Mouse (Mus musculus) kidney, embryonic 14.5 days (tissue): Measurements from ENCODE around the gene Trp53bp1. TPM values are rescaled to one million over a fixed set of nuclear protein-coding genes. Genes with fewer than 3 reads are reported as not detected.

Source experiments
- ATAC-seq: fragments of 200-750 bp; cut with Nextera tagmentation; 2 replicates; pipeline ENCODE4 v1.8.0; 2017; ENCODE audit warnings: moderate number of reproducible peaks, mild to moderate bottlenecking, moderate TSS enrichment, moderate library complexity; ENCODE audit not compliant: low FRiP score, low TSS enrichment
- H3K27ac ChIP-seq: fragments of 300-500 bp; sonication (generic); 2 replicates; pipeline ENCODE4 v1.5.1; 2014; ENCODE audit warnings: low read depth, mild to moderate bottlenecking, low read length, moderate library complexity, mixed read lengths
- H3K27me3 ChIP-seq: fragments of 300-500 bp; sonication (generic); 2 replicates; pipeline ENCODE4 v1.6.1; 2014; ENCODE audit warnings: mild to moderate bottlenecking, low read length; ENCODE audit not compliant: control insufficient read depth, insufficient read depth
- H3K36me3 ChIP-seq: fragments of 300-500 bp; sonication (generic); 2 replicates; pipeline ENCODE4 v1.6.1; 2014; ENCODE audit warnings: low read length, mixed read lengths; ENCODE audit not compliant: control insufficient read depth, insufficient read depth
- H3K4me1 ChIP-seq: fragments of 300-500 bp; sonication (generic); 2 replicates; pipeline ENCODE4 v1.6.1; 2014; ENCODE audit warnings: low read length, mixed read lengths; ENCODE audit not compliant: control insufficient read depth, insufficient read depth
- H3K4me2 ChIP-seq: fragments of 300-500 bp; sonication (generic); replicated peaks from 2 replicates; pipeline ENCODE4 v1.6.1; 2014; ENCODE audit warnings: low read depth, mild to moderate bottlenecking, low read length
- H3K4me3 ChIP-seq: fragments of 300-500 bp; sonication (generic); 2 replicates; pipeline ENCODE4 v1.5.1; 2014; ENCODE audit warnings: mild to moderate bottlenecking, low read length
- H3K9ac ChIP-seq: fragments of 300-500 bp; sonication (generic); 2 replicates; pipeline ENCODE4 v1.6.1; 2014; ENCODE audit warnings: low read depth, mild to moderate bottlenecking, low read length, moderate library complexity
- H3K9me3 ChIP-seq: fragments of 300-500 bp; sonication (generic); 2 replicates; pipeline ENCODE4 v1.6.1; 2016; ENCODE audit warnings: low read length; ENCODE audit not compliant: control insufficient read depth
- WGBS: fragments of 180-500 bp; shearing (Covaris S2); extraction: QIAGEN DNeasy Blood & Tissue Kit; methylation state at CpG from one replicate; pipeline ENCODE4 v1.1.7; 2014; 5-methylcytosine and 5-hydroxymethylcytosine counted together
- polyA plus RNA-seq: library from polyadenylated mRNA; unstranded; fragments of >200 nt; fragmentation: Nextera tagmentation; extraction: Ambion mirVana; gene quantifications from 2 replicates; pipeline ENCODE4 v1.2.1, GENCODE M21; 2014

Trp53bp1 gene
- 55.0 and 91.9 TPM in 2 replicates for polyA plus RNA-seq

DNA sequence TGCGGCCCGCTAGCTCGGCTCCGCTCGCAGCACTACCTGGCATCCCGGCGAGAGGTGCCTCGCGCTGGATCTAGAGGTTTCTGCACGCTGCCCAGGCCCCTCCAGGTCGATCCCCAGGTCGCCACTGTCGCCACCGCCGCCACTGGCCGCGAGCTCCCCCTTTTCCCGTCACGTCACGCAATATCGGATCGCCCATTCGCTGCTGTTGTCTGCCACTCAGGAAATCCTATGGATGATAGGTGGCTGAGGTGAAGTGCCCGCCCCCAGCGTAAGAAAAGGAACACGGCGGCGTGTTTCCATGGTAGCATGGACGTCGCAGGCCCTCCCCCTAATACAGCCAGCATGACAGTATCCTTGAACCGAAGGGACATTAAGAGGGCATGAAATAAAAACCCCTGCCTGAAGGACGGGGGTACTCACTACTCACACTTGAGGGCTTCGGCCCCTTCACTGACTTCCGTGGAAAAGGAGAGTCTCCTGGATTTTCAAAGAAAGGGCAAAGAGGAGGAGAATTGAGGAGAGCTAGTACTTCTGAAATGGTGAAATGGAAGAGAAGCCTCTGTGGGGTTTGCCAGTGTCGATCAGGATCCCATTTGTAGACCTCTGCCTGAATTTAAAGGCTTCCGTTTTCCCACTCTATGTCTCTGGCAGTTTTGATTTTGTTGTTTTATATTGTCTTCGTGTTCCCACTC lies at the start of gene Trp53bp1:
Trp53bp1 (minus strand) TSS at position 172 of the 692 bp plus-strand sequence.
- Histone ChIP-seq H3K4me1 (peaks cover 7% of the 10 kb centered on the region), H3K4me2 (peak within 1 kb of the TSS; percentile 69), H3K27ac (peak within 1 kb of the TSS; percentile 49; the same call in 1 of the 2 replicates), H3K36me3 (peaks cover 35% of the 10 kb centered on the region), H3K4me3 (peak within 1 kb of the TSS; percentile 74), H3K9ac (peak within 1 kb of the TSS; percentile 82), H3K27me3 (no peaks in the 10 kb centered on the region), H3K9me3 (no peaks in the 10 kb centered on the region)
- under 1% methylated on average over 37 of the region's 37 CpGs for WGBS
- ATAC-seq: peak; percentile 99

DNA sequence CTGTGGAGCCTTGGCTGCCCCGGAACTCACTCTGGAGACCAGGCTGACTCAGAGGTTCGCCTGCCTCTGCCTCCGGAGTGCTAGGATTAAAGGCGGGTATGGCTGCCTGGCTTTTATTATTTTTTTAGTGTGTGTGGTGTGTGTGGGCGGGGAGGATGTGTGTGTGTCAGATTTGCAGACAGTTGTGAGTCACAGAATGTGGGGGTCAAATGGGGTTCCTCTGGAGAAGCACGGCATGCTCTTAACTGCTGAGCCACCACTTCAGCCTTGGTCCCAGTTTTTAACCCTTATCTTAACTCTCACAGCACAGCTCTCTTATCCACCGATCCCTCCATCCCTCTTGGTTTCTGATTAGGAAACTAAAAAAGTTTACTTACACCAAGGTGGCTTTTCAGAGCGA lies 45.1 kb upstream of the Trp53bp1 start:
- WGBS: 68% methylated on average over 8 of the region's 8 CpGs
- Histone ChIP-seq H3K27me3 (no peaks in the 10 kb centered on the region), H3K4me3 (no peak overlapping the region), H3K4me1 (no peaks in the 10 kb centered on the region), H3K36me3 (no peaks in the 10 kb centered on the region; the same call in 1 of the 2 replicates), H3K9me3 (no peaks in the 10 kb centered on the region), H3K4me2 (no peak overlapping the region), H3K27ac (no peak overlapping the region), H3K9ac (no peak overlapping the region)
- no peak for ATAC-seq

GRCm38 (mm10) chr2:121308997-121309416 lies 37.8 kb upstream of the Trp53bp1 start:
- Histone ChIP-seq H3K36me3 (no peaks in the 10 kb centered on the region), H3K4me1 (peaks cover 12% of the 10 kb centered on the region), H3K4me3 (no peak overlapping the region; the same call in 1 of the 2 replicates), H3K9me3 (no peaks in the 10 kb centered on the region), H3K27ac (peak overlapping the region; percentile 47; the same call in 1 of the 2 replicates), H3K4me2 (peak overlapping the region; percentile 38), H3K9ac (no peak overlapping the region), H3K27me3 (no peaks in the 10 kb centered on the region)
- 3% methylated on average over 5 of the region's 5 CpGs for WGBS
- ATAC-seq: peak; percentile 71

GRCm38 (mm10) chr2:121300036-121300435 lies 28.8 kb upstream of the Trp53bp1 start:
- no peaks in the 10 kb centered on the region for H3K9me3 ChIP-seq
- no peak for ATAC-seq
- H3K9ac ChIP-seq: no peak overlapping the region
- no peak overlapping the region for H3K4me3 ChIP-seq
- WGBS: 80% methylated on average over 10 of the region's 10 CpGs
- H3K36me3 ChIP-seq: peaks cover 12% of the 10 kb centered on the region; the same call in 1 of the 2 replicates
- H3K27me3 ChIP-seq: peaks cover 11% of the 10 kb centered on the region
- H3K27ac ChIP-seq: no peak overlapping the region
- H3K4me2 ChIP-seq: no peak overlapping the region
- peaks cover 18% of the 10 kb centered on the region for H3K4me1 ChIP-seq

DNA sequence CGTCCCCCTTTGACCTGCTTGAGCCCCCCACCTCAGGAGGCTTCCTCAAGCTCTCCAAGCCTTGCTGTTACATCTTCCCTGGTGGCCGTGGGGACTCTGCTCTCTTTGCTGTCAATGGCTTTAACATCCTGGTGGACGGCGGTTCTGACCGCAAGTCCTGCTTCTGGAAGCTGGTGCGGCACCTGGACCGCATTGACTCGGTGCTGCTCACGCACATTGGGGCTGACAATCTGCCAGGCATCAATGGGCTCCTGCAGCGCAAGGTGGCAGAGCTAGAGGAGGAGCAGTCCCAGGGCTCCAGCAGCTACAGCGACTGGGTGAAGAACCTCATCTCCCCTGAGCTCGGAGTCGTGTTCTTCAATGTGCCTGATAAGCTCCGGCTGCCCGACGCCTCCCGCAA lies 28.3 kb upstream of the Trp53bp1 start:
- H3K4me3 ChIP-seq: no peak overlapping the region
- H3K9ac ChIP-seq: no peak overlapping the region
- peaks cover 12% of the 10 kb centered on the region; the same call in 1 of the 2 replicates for H3K36me3 ChIP-seq
- 87% methylated on average over 17 of the region's 17 CpGs for WGBS
- H3K9me3 ChIP-seq: no peaks in the 10 kb centered on the region
- ATAC-seq: no peak
- H3K27me3 ChIP-seq: peaks cover 11% of the 10 kb centered on the region
- peaks cover 24% of the 10 kb centered on the region for H3K4me1 ChIP-seq
- H3K4me2 ChIP-seq: no peak overlapping the region
- H3K27ac ChIP-seq: no peak overlapping the region

DNA sequence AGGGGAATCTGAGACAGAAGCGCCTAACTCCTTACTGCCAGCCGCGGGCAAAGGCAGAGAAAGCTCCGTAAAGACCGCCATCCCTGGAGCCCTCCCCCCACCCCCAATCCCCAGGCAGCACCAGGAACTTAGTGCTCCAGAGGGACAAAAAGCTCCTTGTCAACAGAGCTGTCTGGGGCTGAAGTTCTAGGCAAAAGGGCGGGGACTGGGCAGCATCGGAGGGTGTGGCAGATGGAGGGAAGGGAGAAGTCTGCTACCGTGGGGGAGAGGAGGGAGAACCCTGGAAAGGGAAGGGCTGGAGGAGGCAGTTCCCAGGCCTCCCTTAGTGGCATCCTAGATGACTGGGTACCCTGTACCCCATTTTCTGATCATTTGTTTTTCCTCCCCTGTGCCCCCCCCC lies 26.9 kb upstream of the Trp53bp1 start:
- Histone ChIP-seq H3K27ac (no peak overlapping the region), H3K4me1 (peaks cover 31% of the 10 kb centered on the region), H3K36me3 (peaks cover 12% of the 10 kb centered on the region; the same call in 1 of the 2 replicates), H3K27me3 (peaks cover 11% of the 10 kb centered on the region), H3K4me2 (no peak overlapping the region), H3K9ac (no peak overlapping the region), H3K4me3 (no peak overlapping the region), H3K9me3 (no peaks in the 10 kb centered on the region)
- WGBS: 13% methylated on average over 8 of the region's 8 CpGs
- no peak for ATAC-seq

DNA sequence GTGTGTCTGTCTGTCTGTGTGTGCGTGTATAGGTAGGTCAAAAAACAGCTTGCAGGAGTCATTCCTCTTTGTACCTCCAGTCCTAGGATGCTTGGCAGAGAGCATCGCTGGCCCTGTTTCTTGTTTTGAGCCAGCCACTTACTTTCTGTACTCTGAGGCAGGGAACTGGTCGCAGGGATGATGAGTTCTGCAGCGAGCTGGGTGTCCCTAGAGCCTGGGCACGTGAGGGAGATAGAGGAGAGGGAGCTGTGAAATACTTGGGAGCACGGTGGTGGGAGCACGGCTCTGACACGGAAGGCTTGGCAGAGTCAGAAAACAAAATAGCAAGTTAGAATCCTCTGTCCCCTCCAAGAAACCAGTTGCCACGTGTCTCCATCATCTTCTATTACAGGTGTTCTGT lies 26.5 kb upstream of the Trp53bp1 start:
- Histone ChIP-seq H3K36me3 (peaks cover 11% of the 10 kb centered on the region; the same call in 1 of the 2 replicates), H3K9ac (no peak overlapping the region), H3K4me2 (no peak overlapping the region), H3K27me3 (peaks cover 11% of the 10 kb centered on the region), H3K4me3 (no peak overlapping the region), H3K27ac (no peak overlapping the region), H3K4me1 (peaks cover 31% of the 10 kb centered on the region), H3K9me3 (no peaks in the 10 kb centered on the region)
- WGBS: 10% methylated on average over 9 of the region's 9 CpGs
- ATAC-seq: no peak

GRCm38 (mm10) chr2:121296754-121297231 lies 25.6 kb upstream of the Trp53bp1 start:
- Histone ChIP-seq H3K9ac (no peak overlapping the region), H3K9me3 (no peaks in the 10 kb centered on the region), H3K4me1 (peaks cover 31% of the 10 kb centered on the region), H3K27ac (no peak overlapping the region), H3K4me2 (peak overlapping the region; percentile 64), H3K27me3 (peaks cover 11% of the 10 kb centered on the region), H3K4me3 (peak overlapping the region; percentile 46), H3K36me3 (peaks cover 9% of the 10 kb centered on the region; the same call in 1 of the 2 replicates)
- no peak for ATAC-seq
- WGBS: 15% methylated on average over 6 of the region's 6 CpGs
